Mouse (Mus musculus): ENCODE measurements around the gene Pacs2.

DNA sequence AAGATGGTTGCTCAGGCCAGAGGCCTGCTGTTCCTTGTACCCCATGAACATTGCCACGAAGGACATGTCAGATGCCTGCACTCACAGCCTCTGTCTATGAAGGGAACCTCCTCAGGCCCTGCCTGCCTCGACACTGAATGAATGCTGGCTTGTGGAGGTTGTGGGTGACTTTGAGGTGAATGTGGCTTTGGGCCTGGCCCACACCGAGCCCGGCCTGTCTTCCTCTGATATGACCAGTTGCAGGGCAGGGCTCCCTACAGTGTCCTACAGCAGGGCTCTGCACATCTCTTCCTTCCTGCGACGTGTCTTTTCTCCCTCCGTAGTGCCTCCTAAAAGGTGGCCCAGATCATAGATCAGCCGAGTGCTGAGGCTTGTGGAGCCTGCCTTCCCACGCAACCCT is 16.7 kb downstream of the Pacs2 start:
- TF ChIP-seq POLR2AphosphoS2 (IDR thresholded peaks at IDR 0.05; ENCODE audit: insufficient read length, low read depth): no peak
- peak; percentile 30 for TF ChIP-seq POLR2A (IDR thresholded peaks at IDR 0.05; ENCODE audit: insufficient read length, low read depth)
- TF ChIP-seq CEBPB (IDR thresholded peaks at IDR 0.05; ENCODE audit: insufficient read depth, poor library complexity, severe bottlenecking): no peak
- no peak for TF ChIP-seq SRF (IDR thresholded peaks at IDR 0.05; ENCODE audit: control insufficient read depth, insufficient read length, low read depth)
- TF ChIP-seq USF1 (IDR thresholded peaks at IDR 0.05; ENCODE audit: low read depth): no peak
- no peak for TF ChIP-seq TCF12 (IDR thresholded peaks at IDR 0.05; ENCODE audit: insufficient read depth, poor library complexity, severe bottlenecking)
- TF ChIP-seq MYOG (IDR thresholded peaks at IDR 0.05; ENCODE audit: control insufficient read depth in 1 of 3, insufficient read depth in 1 of 3, insufficient read length in 2 of 3, low read depth in 2 of 3): peak in 1 of 3 experiments; percentile 37
- TF ChIP-seq TCF3 (IDR thresholded peaks at IDR 0.05; ENCODE audit: insufficient read length, low read depth): no peak
- TF ChIP-seq E2F4 (IDR thresholded peaks at IDR 0.05; ENCODE audit: insufficient read depth): no peak
